Mouse (Mus musculus): ENCODE results near the gene Slc34a1. TPM values are rescaled to one million over a fixed set of nuclear protein-coding genes. Genes with fewer than 3 reads are reported as not detected.

The Slc34a1 gene
- polyA plus RNA-seq (2012; rRNA removed): 0.06 and 0.10 TPM in 2 replicates

DNA sequence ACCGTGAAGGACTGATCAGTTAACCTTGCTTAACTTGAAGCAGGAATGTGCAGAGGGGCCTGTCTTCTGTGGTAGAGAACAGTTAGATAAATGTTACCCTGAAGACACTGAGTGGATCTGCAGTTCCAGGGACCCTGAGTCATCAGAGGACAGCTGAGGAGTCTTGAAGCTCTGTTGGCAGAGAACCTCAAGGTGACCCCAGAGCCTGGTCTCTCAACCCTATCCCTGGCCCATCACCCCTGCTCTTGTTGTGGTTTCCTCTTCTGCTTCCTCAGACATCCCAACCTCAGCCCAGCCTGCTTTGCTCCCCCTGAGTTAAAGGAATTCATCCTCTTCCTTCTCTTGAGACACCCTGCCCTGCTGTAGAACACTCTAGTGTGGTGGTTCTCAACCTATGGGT lies at the start of gene Slc34a1:
TSS of gene Slc34a1 (plus strand) at position 100 of the 400 bp plus-strand sequence.
- TF ChIP-seq POLR2A (IDR thresholded peaks at IDR 0.05; ENCODE audit: borderline replicate concordance, extremely low read depth, insufficient read depth, insufficient read length, poor library complexity, severe bottlenecking) (no peak), CTCF (IDR thresholded peaks at IDR 0.05; ENCODE audit: borderline replicate concordance, extremely low read depth, insufficient read depth, insufficient read length) (no peak)
- DNase-seq (ENCODE audit: low read depth): no peak

DNA sequence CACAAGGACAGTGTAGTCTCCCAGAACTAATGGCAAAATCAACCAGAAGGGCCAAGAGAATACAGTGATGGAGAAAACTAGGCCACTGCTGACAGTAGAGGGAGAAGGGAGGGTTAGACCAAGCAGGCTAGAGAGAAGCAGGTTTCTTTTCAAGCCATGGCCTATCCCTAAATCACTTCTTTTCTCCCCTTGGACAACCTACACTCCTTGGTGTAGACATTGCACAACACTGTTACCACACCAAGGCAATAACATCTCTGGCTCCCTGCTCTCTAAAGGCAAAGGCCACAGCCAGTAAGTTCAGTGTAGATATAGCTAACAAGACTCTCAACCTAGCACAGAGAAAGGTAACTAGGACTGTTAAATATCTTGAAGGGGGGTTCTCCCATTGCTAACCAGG lies 36.8 kb upstream of the Slc34a1 start:
- no peak for DNase-seq (ENCODE audit: low read depth)
- no peak for TF ChIP-seq CTCF (IDR thresholded peaks at IDR 0.05; ENCODE audit: borderline replicate concordance, extremely low read depth, insufficient read depth, insufficient read length)
- TF ChIP-seq POLR2A (IDR thresholded peaks at IDR 0.05; ENCODE audit: borderline replicate concordance, extremely low read depth, insufficient read depth, insufficient read length, poor library complexity, severe bottlenecking): no peak

DNA sequence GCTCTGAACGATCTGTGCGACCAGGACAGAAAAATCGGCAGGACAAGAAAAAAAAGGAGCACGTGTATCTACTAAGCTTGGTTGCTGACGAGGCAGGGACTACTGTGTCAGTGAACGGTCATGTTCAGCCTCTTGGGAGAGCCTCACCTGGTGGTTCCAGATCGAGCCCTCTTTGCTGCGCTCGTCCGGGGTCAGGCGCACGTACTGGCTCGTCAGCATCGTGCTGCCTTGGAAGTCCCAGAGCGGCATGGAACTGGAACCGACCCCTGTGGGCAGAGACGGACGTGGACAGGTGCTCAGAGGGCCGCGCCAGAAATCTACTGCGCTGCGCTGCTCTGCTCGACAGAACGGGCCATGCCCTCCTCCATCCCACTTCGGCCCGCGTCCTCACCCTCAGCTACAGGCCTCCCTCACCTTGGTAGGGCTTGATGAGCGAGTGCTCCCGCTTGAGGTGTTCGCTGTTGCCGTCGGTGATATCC lies 36.0 kb upstream of the Slc34a1 start:
- no peak for DNase-seq (ENCODE audit: low read depth)
- no peak for TF ChIP-seq POLR2A (IDR thresholded peaks at IDR 0.05; ENCODE audit: borderline replicate concordance, extremely low read depth, insufficient read depth, insufficient read length, poor library complexity, severe bottlenecking)
- TF ChIP-seq CTCF (IDR thresholded peaks at IDR 0.05; ENCODE audit: borderline replicate concordance, extremely low read depth, insufficient read depth, insufficient read length): no peak

DNA sequence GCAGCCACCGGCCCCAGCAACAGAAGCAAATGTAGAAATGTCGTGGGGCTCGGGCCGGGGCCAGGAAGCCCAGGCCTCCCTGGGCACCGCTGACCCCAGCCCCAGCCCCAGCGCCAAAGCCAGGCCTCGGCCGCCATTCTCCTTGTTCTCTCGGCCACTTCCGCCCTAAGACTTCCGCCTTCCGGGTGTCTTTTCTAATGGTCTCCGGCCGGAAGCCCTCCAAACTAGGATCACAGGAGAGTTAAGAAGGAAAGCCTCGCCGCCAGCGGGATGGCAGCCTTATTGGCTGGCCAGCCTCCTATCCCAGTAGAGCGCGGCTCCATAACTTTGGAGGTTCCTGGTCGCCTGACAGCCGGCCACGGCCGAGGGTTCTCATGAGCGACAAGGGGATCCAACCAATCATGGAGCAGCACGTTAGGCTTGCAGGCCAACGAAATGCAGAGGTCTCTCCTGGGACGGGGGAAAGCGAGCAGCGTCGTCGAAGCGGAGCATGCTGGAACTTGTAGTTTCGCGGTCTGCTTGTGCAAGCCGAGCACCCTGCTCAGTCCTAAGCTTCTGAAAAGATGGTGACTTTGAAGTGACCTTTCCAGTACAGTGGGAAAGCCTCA lies 35.4 kb upstream of the Slc34a1 start, which contains the start of gene Lman2:
TSS of gene Lman2 (minus strand) at position 331 of the 608 bp plus-strand sequence.
- TF ChIP-seq CTCF (IDR thresholded peaks at IDR 0.05; ENCODE audit: borderline replicate concordance, extremely low read depth, insufficient read depth, insufficient read length) (no peak), POLR2A (IDR thresholded peaks at IDR 0.05; ENCODE audit: borderline replicate concordance, extremely low read depth, insufficient read depth, insufficient read length, poor library complexity, severe bottlenecking) (peak; percentile 42; the same call in 1 of the 2 replicates)

DNA sequence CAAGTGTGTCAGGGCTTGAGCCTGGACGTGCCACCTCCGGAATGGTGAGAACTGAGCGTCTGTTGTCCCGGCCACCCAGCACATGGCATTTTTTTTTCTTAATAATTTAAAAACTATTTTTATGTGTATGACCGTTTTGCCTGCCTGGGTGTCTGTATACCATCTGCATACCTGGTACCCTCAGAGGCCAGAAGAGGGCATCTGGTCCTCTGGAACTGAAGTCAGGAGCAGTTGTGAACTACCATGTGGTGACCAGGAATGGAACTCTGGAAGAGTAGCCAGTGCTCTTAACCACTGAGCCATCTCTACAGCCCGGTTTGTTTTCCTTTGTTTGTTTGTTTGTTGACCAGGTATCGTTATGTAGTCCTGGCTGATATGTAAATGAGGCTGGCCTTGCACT lies 29.6 kb upstream of the Slc34a1 start:
- DNase-seq (ENCODE audit: low read depth): no peak
- TF ChIP-seq CTCF (IDR thresholded peaks at IDR 0.05; ENCODE audit: borderline replicate concordance, extremely low read depth, insufficient read depth, insufficient read length): no peak
- no peak for TF ChIP-seq POLR2A (IDR thresholded peaks at IDR 0.05; ENCODE audit: borderline replicate concordance, extremely low read depth, insufficient read depth, insufficient read length, poor library complexity, severe bottlenecking)

More for the DNA sequence above, 35.4 kb upstream of the Slc34a1 start, which contains the start of gene Lman2:
- peak; percentile 100 for DNase-seq (ENCODE audit: low read depth)

DNA sequence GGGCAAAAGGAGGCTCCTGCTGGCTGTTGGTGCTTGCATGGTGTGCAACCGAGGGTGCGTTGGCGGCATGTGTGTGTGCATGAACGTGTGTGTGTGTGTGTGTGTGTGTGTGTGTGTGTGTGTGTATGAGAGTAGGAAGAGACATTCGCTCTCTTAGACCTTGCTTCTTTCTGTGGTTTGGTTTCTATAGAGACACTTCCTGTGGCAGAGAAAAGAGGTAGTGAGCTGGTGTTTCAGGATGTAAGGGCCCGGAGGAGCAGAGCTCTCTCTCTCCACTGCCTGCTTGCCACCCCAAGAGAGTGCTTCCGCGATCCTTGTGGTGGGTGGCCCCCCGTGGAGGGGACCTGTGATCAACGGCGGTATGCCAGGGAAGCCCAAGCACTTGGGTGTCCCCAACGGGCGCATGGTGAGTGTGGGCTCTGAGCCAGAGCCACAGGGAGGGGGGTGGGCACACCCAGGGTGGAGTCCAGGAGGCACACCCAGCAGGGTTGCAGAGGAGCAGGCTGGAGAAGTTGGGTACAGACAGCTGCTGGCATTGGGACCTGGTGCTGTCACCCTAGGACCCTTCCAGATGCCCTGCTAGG lies 28.4 kb upstream of the Slc34a1 start, which contains the start of gene Rgs14:
TSS of gene Rgs14 (plus strand) at position 202 of the 584 bp plus-strand sequence.
- no peak for TF ChIP-seq CTCF (IDR thresholded peaks at IDR 0.05; ENCODE audit: borderline replicate concordance, extremely low read depth, insufficient read depth, insufficient read length)
- no peak for TF ChIP-seq POLR2A (IDR thresholded peaks at IDR 0.05; ENCODE audit: borderline replicate concordance, extremely low read depth, insufficient read depth, insufficient read length, poor library complexity, severe bottlenecking)
- no peak for DNase-seq (ENCODE audit: low read depth)

DNA sequence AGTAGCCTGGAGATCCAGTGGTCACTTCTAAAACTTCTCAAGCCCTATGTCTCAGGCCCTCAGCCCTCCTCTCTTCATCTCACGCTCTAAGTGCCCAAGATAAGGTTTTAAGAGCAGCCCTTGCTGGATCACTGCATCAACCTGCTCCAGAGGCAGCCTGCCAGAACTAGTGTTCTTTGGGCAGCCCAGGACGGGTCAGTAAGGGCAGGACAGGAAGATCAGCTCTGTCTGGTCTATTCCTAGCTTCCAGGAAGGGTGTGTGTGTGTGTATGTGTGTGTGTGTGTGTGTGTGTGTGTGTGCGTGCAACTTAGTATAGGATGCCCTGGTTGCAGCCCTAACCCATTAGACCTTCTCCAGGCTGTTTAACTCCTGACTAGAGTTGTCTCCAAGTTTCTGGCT lies 27.8 kb upstream of the Slc34a1 start:
- TF ChIP-seq CTCF (IDR thresholded peaks at IDR 0.05; ENCODE audit: borderline replicate concordance, extremely low read depth, insufficient read depth, insufficient read length): no peak
- no peak for TF ChIP-seq POLR2A (IDR thresholded peaks at IDR 0.05; ENCODE audit: borderline replicate concordance, extremely low read depth, insufficient read depth, insufficient read length, poor library complexity, severe bottlenecking)

DNA sequence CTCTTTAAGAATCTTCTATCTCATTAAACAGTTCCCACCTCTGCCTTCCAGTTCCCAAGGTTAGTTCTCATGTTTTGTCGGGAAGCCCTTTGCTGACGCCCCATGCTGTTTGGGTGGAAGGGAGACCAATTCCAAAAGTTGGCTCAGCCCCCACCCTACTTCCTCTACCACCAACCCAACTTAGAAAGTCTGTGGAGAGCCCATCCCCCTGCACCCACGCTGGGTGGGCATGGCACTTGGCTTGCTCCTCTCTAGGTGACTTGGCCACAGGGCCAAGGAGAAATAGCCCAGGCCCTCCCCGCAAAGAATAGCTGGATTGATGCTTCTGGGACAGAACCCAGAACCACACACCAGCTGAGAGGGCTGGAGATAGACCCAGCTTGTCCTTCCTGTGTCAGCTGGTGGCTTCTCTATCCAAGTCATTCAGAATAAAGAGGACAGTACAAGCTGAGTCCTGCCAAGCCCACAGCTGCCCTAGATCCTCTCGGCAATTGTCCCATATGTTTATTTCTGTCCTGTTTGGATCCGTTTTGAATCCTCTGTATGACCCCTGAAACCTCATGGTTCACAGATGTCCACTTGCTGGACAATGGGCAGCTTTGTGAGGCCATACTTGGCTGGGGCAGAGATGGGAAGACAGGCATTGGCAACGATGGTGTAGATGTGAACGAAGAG lies 26.8 kb upstream of the Slc34a1 start:
- DNase-seq (ENCODE audit: low read depth): no peak
- TF ChIP-seq POLR2A (IDR thresholded peaks at IDR 0.05; ENCODE audit: borderline replicate concordance, extremely low read depth, insufficient read depth, insufficient read length, poor library complexity, severe bottlenecking) (no peak), CTCF (IDR thresholded peaks at IDR 0.05; ENCODE audit: borderline replicate concordance, extremely low read depth, insufficient read depth, insufficient read length) (no peak)

More for the DNA sequence above, 27.8 kb upstream of the Slc34a1 start:
- DNase-seq (ENCODE audit: low read depth): no peak

DNA sequence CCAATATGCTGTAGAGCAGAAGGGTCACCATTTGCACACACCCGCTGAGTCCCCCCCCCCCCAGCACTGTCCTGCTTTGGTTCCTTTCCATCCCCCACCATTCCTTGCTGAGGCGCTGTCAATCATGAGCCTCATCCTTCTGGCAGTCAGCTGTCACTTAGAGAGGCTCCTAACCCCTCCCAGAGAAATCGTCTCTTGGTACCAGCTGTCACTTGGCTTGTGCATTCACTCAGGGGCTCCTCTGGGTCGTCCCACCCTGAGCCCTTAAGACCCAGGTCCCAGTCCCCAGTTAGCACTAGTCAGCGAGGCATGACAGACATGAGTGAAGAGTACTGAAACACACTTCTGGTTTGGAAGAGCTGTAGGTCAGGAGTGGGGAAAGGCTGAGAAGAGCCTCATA lies 26.2 kb upstream of the Slc34a1 start:
- DNase-seq (ENCODE audit: low read depth): no peak
- TF ChIP-seq CTCF (IDR thresholded peaks at IDR 0.05; ENCODE audit: borderline replicate concordance, extremely low read depth, insufficient read depth, insufficient read length) (no peak), POLR2A (IDR thresholded peaks at IDR 0.05; ENCODE audit: borderline replicate concordance, extremely low read depth, insufficient read depth, insufficient read length, poor library complexity, severe bottlenecking) (no peak)

DNA sequence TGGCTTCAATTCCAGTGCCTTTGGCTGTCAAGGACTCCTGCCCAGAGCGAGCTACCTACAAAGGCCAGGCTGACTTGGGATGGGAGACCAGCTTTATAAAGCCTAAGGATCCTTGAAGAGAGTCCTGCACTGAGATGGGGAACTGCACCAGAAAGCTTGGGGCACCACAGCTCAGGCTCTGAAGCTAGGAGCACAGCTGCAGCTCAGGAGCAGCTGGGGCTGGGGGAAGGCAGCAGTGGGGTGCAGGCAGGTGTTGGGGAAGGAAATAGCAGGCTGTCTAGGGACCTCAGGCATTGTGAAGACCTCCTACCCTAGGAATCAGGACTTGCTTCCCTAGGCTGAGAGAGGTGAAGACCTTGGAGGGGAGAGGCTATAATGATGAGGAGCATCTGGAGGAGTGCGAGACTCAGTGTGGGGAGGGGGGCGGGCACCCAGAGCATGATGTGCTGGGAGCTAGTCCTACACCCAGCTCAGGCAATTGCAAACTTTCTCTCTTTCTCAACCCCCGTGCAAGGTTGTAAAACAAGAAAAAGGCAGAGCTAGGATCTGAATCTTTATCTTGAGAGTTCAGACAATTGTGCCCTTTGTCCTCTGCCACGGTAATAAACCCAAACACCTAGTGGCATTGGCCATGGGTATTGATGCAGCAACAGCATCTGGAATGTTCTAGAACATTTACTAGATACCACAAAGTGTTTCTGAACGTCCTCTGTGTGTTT lies 23.6 kb upstream of the Slc34a1 start:
- TF ChIP-seq CTCF (IDR thresholded peaks at IDR 0.05; ENCODE audit: borderline replicate concordance, extremely low read depth, insufficient read depth, insufficient read length) (no peak), POLR2A (IDR thresholded peaks at IDR 0.05; ENCODE audit: borderline replicate concordance, extremely low read depth, insufficient read depth, insufficient read length, poor library complexity, severe bottlenecking) (no peak)
- no peak for DNase-seq (ENCODE audit: low read depth)

DNA sequence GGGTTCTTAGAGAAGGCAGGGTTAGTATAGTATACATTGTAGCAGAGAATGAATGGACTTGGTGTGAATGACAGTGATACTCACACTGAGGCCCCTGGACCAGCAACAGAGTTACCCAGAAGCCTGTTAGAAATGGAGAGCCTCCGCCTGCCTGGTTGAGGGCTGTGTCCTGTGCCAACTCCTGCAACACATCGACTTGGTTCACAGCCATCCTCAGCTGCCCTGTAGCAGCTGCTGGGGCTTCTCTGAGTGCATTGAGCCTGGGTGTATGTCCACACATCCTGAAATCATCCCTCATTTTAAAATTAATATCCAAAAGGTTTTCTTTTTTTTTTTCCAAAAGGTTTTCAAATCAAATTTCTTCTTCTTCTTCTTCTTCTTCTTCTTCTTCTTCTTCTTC lies 22.1 kb upstream of the Slc34a1 start:
- TF ChIP-seq CTCF (IDR thresholded peaks at IDR 0.05; ENCODE audit: borderline replicate concordance, extremely low read depth, insufficient read depth, insufficient read length): no peak
- no peak for TF ChIP-seq POLR2A (IDR thresholded peaks at IDR 0.05; ENCODE audit: borderline replicate concordance, extremely low read depth, insufficient read depth, insufficient read length, poor library complexity, severe bottlenecking)
- DNase-seq (ENCODE audit: low read depth): peak; percentile 15

Data from brain, embryonic 14.5 days (tissue).